Mouse (Mus musculus) forebrain, embryonic 16.5 days (tissue): ENCODE measurements around the gene Gm20503. TPM values are rescaled to one million over a fixed set of nuclear protein-coding genes. Genes with fewer than 3 reads are reported as not detected.

ENCODE experiments used
- ATAC-seq: fragments of 200-750 bp; cut with Nextera tagmentation; 2 replicates; pipeline ENCODE4 v1.8.0; 2017; ENCODE audit warnings: mild to moderate bottlenecking, moderate library complexity
- H3K27ac ChIP-seq: fragments of 300-500 bp; sonication (generic); 2 replicates; pipeline ENCODE4 v1.5.1; 2014; ENCODE audit warnings: low read length, control low read depth
- H3K27me3 ChIP-seq: fragments of 300-500 bp; sonication (generic); replicated peaks from 2 replicates; pipeline ENCODE4 v1.6.1; 2014; ENCODE audit warnings: low read length; ENCODE audit not compliant: control insufficient read depth, insufficient read depth
- H3K36me3 ChIP-seq: fragments of 300-500 bp; sonication (generic); 2 replicates; pipeline ENCODE4 v1.6.1; 2014; ENCODE audit not compliant: control insufficient read depth, insufficient read depth
- H3K4me1 ChIP-seq: fragments of 300-500 bp; sonication (generic); replicated peaks from 2 replicates; pipeline ENCODE4 v1.6.1; 2014; ENCODE audit warnings: low read length; ENCODE audit not compliant: control insufficient read depth, insufficient read depth
- H3K4me2 ChIP-seq: fragments of 300-500 bp; sonication (generic); 2 replicates; pipeline ENCODE4 v1.6.1; 2014; ENCODE audit warnings: mild to moderate bottlenecking, low read length, control low read depth
- H3K4me3 ChIP-seq: fragments of 300-500 bp; sonication (generic); replicated peaks from 2 replicates; pipeline ENCODE4 v1.5.1; 2014; ENCODE audit warnings: mild to moderate bottlenecking, low read length, control low read depth
- H3K9ac ChIP-seq: fragments of 300-500 bp; sonication (generic); replicated peaks from 2 replicates; pipeline ENCODE4 v1.6.1; 2014; ENCODE audit warnings: low read depth, low read length, control low read depth
- H3K9me3 ChIP-seq: fragments of 300-500 bp; sonication (generic); 2 replicates; pipeline ENCODE4 v1.6.1; 2016; ENCODE audit warnings: low read length; ENCODE audit not compliant: control insufficient read depth
- WGBS: fragments of 180-500 bp; shearing (Covaris S2); extraction: QIAGEN DNeasy Blood & Tissue Kit; methylation state at CpG from one replicate; pipeline ENCODE4 v1.1.7; 2014; 5-methylcytosine and 5-hydroxymethylcytosine counted together
- polyA plus RNA-seq: library from polyadenylated mRNA; unstranded; fragments of >200 nt; fragmentation: Nextera tagmentation; extraction: Ambion mirVana; gene quantifications from 2 replicates; pipeline ENCODE4 v1.2.1, GENCODE M21; 2015

The Gm20503 gene
- polyA plus RNA-seq, 1 experiment from 2014 or later = 4.8 TPM

GRCm38 (mm10) chr4:58986540-58987190 is 16.3 kb upstream of the Gm20503 start, which contains the start of gene Ptgr1:
Gene Ptgr1, minus strand, starts transcription at chr4:58987119.
- Histone ChIP-seq H3K9me3 (no peaks in the 10 kb centered on the region), H3K27ac (no peak within 1 kb of the TSS)

GRCm38 (mm10) chr4:58989303-58989898 is 13.6 kb upstream of the Gm20503 start:
- Histone ChIP-seq H3K9me3 (no peaks in the 10 kb centered on the region), H3K36me3 (no peaks in the 10 kb centered on the region), H3K27me3 (no peaks in the 10 kb centered on the region), H3K4me2 (no peak overlapping the region), H3K4me1 (peaks cover 6% of the 10 kb centered on the region; the same call in 1 of the 2 replicates), H3K9ac (no peak overlapping the region), H3K27ac (no peak overlapping the region), H3K4me3 (no peak overlapping the region)
- WGBS = 86% methylated on average over 7 of the region's 7 CpGs
- no peak for ATAC-seq

More at GRCm38 (mm10) chr4:58986540-58987190, 16.3 kb upstream of the Gm20503 start, which contains the start of gene Ptgr1:
- Histone ChIP-seq H3K4me2 (peak within 1 kb of the TSS; percentile 94), H3K36me3 (no peaks in the 10 kb centered on the region), H3K4me1 (peaks cover 6% of the 10 kb centered on the region; the same call in 1 of the 2 replicates), H3K27me3 (no peaks in the 10 kb centered on the region), H3K9ac (peak within 1 kb of the TSS; percentile 54), H3K4me3 (peak within 1 kb of the TSS; percentile 51)
- ATAC-seq = peak; percentile 64
- under 1% methylated on average over 28 of the region's 28 CpGs for WGBS

- peaks cover 6% of the 10 kb centered on the region; the same call in 1 of the 2 replicates for H3K4me1 ChIP-seq
- H3K9me3 ChIP-seq = no peaks in the 10 kb centered on the region
- H3K9ac ChIP-seq = no peak overlapping the region
- 59% methylated on average over 17 of the region's 17 CpGs for WGBS
- peak; percentile 56 for ATAC-seq
- H3K27ac ChIP-seq = no peak overlapping the region
- no peak overlapping the region for H3K4me3 ChIP-seq
- H3K4me2 ChIP-seq = no peak overlapping the region
- H3K27me3 ChIP-seq = no peaks in the 10 kb centered on the region
- H3K36me3 ChIP-seq = no peaks in the 10 kb centered on the region
Observed at GRCm38 (mm10) chr4:58990609-58991434, 12.2 kb upstream of the Gm20503 start.

- H3K4me1 ChIP-seq = 0 out of 2 replicates have a peak, but pooled peaks cover under 1% of the 10 kb centered on the region
- H3K36me3 ChIP-seq = no peaks in the 10 kb centered on the region
- WGBS = 87% methylated on average over 5 of the region's 5 CpGs
- no peak overlapping the region for H3K27ac ChIP-seq
- no peaks in the 10 kb centered on the region for H3K27me3 ChIP-seq
- no peak for ATAC-seq
- H3K9ac ChIP-seq = no peak overlapping the region
- no peak overlapping the region for H3K4me3 ChIP-seq
- no peaks in the 10 kb centered on the region for H3K9me3 ChIP-seq
- H3K4me2 ChIP-seq = no peak overlapping the region
Observed at GRCm38 (mm10) chr4:58992195-58992594, 10.8 kb upstream of the Gm20503 start.

GRCm38 (mm10) chr4:58994762-58995161 is 8.2 kb upstream of the Gm20503 start, which contains the start of gene Dnajc25:
Gene Dnajc25, plus strand, starts transcription at chr4:58995062.
- Histone ChIP-seq H3K4me2 (no peak within 1 kb of the TSS), H3K4me1 (no peaks in the 10 kb centered on the region), H3K9ac (no peak within 1 kb of the TSS), H3K27ac (no peak within 1 kb of the TSS), H3K4me3 (no peak within 1 kb of the TSS), H3K9me3 (no peaks in the 10 kb centered on the region), H3K36me3 (no peaks in the 10 kb centered on the region), H3K27me3 (no peaks in the 10 kb centered on the region)
- ATAC-seq = no peak
- 94% methylated on average over 4 of the region's 4 CpGs for WGBS

- Histone ChIP-seq H3K36me3 (no peaks in the 10 kb centered on the region), H3K27ac (no peak overlapping the region), H3K27me3 (no peaks in the 10 kb centered on the region), H3K4me2 (no peak overlapping the region), H3K4me3 (no peak overlapping the region), H3K9ac (no peak overlapping the region), H3K9me3 (no peaks in the 10 kb centered on the region), H3K4me1 (no peaks in the 10 kb centered on the region)
- ATAC-seq = no peak
- WGBS = 76% methylated on average over 8 of the region's 8 CpGs
Observed at GRCm38 (mm10) chr4:58995251-58995693, 7.7 kb upstream of the Gm20503 start.

GRCm38 (mm10) chr4:58997081-58997480 is 5.9 kb upstream of the Gm20503 start:
- H3K4me2 ChIP-seq = no peak overlapping the region
- no peaks in the 10 kb centered on the region for H3K36me3 ChIP-seq
- no peak for ATAC-seq
- 87% methylated on average over 5 of the region's 5 CpGs for WGBS
- H3K4me3 ChIP-seq = no peak overlapping the region
- no peaks in the 10 kb centered on the region for H3K4me1 ChIP-seq
- no peak overlapping the region for H3K9ac ChIP-seq
- H3K27ac ChIP-seq = no peak overlapping the region
- no peaks in the 10 kb centered on the region for H3K9me3 ChIP-seq
- no peaks in the 10 kb centered on the region for H3K27me3 ChIP-seq

GRCm38 (mm10) chr4:58998688-58999087 is 4.3 kb upstream of the Gm20503 start:
- ATAC-seq = no peak
- no peak overlapping the region for H3K9ac ChIP-seq
- no peaks in the 10 kb centered on the region for H3K27me3 ChIP-seq
- peaks cover 5% of the 10 kb centered on the region for H3K4me1 ChIP-seq
- no peak overlapping the region for H3K27ac ChIP-seq
- 87% methylated on average over 1 of the region's 1 CpGs for WGBS
- H3K4me2 ChIP-seq = no peak overlapping the region
- no peak overlapping the region for H3K4me3 ChIP-seq
- H3K9me3 ChIP-seq = no peaks in the 10 kb centered on the region
- H3K36me3 ChIP-seq = no peaks in the 10 kb centered on the region

GRCm38 (mm10) chr4:58999686-59000085 is 3.3 kb upstream of the Gm20503 start:
- Histone ChIP-seq H3K27me3 (no peaks in the 10 kb centered on the region), H3K36me3 (no peaks in the 10 kb centered on the region), H3K9ac (no peak overlapping the region), H3K27ac (no peak overlapping the region), H3K4me3 (no peak overlapping the region), H3K9me3 (no peaks in the 10 kb centered on the region), H3K4me2 (no peak overlapping the region), H3K4me1 (peaks cover 15% of the 10 kb centered on the region)
- ATAC-seq = no peak
- WGBS = 8% methylated on average over 2 of the region's 2 CpGs
